Mouse (Mus musculus): Measurements from ENCODE around the gene Zfp628. TPM values are rescaled to one million over a fixed set of nuclear protein-coding genes. Genes with fewer than 3 reads are reported as not detected.
A peak's percentile ranks its signal among the peaks of the same experiment; 100 is the strongest.

Gene Zfp628
- total and polyA plus RNA-seq, 2 experiments from 2014 or later, result 1.7 to 8.9 TPM

DNA sequence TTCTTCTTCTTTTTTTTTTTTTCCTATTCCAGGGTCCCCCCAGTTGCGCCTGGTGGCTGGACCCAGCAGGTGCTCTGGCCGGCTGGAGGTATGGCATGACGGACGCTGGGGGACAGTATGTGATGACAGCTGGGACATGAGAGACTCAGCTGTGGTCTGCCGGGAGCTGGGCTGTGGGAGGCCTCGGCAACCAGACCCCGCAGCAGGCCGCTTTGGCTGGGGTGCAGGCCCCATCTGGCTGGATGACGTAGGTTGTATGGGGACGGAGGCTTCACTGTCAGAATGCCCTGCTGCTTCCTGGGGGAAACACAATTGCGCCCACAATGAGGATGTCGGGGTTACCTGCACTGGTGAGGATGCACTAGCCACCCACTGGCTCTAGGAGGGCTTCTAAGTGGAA is 18.1 kb downstream of the Zfp628 start:
- Histone ChIP-seq H3K27me3 (ENCODE audit: control insufficient read depth, insufficient read depth, low read length) (no peaks in the 10 kb centered on the region), H3K36me3 (replicated peaks; ENCODE audit: control insufficient read depth, insufficient read depth, low read length) (no peaks in the 10 kb centered on the region; the same call in 1 of the 2 replicates), H3K9me3 (replicated peaks; ENCODE audit: control insufficient read depth, low read length) (no peaks in the 10 kb centered on the region), H3K4me3 (ENCODE audit: low read depth, low read length) (no peak overlapping the region), H3K9ac (replicated peaks; ENCODE audit: low read depth, low read length) (no peak overlapping the region), H3K4me1 (ENCODE audit: control insufficient read depth, insufficient read depth) (no peaks in the 10 kb centered on the region), H3K4me2 (ENCODE audit: low read depth, low read length) (no peak overlapping the region), H3K27ac (ENCODE audit: low read depth) (no peak overlapping the region)
- DNase-seq (ENCODE audit: low spot score) (no peak), ATAC-seq (ENCODE audit: insufficient read depth, low read depth) (no peak)
- WGBS, result 53% methylated on average over 12 of the region's 12 CpGs
- TF ChIP-seq CTCF (IDR thresholded peaks at IDR 0.05; ENCODE audit: low read depth) (no peak), EP300 (IDR thresholded peaks at IDR 0.05; ENCODE audit: low read depth) (no peak)

DNA sequence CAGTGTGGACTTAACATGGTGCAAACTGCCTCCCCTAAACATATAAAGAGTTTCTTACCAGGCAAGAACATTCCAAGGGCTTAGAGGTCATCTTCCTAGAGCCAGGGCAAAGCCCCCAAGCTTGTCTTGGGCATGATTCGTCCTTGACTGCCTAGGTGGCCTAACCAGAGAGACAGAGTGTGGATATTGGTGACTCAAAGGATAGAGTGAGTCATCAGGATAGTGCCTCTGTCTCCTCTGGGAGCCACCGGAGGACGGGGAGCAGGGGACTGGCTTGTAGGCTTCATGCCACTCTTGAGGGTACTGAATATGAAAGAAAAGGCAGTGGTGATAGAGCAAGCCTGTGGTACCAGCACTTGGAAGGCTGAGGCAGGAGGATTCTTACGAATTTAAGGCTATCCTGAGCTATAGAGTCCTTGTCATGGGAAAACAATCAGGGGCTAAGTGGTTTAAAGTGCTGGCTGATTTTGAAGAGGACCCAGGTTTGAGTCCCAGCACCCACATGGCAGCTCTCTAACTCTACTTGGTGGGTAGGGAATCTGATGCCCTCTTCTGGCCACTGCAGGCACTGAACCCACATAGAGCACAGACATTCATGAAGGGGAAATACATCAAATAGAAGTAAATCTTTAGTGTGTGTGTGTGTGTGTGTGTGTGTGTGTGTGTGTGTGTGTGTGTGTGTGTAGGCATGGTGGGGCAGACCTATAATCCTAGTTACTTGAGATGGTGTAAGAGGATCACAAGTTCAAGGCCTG is 19.3 kb downstream of the Zfp628 start:
- Histone ChIP-seq H3K4me1 (ENCODE audit: control insufficient read depth, insufficient read depth) (no peaks in the 10 kb centered on the region), H3K9me3 (replicated peaks; ENCODE audit: control insufficient read depth, low read length) (no peaks in the 10 kb centered on the region), H3K9ac (replicated peaks; ENCODE audit: low read depth, low read length) (no peak overlapping the region), H3K4me3 (ENCODE audit: low read depth, low read length) (no peak overlapping the region), H3K27me3 (ENCODE audit: control insufficient read depth, insufficient read depth, low read length) (no peaks in the 10 kb centered on the region), H3K27ac (ENCODE audit: low read depth) (no peak overlapping the region), H3K4me2 (ENCODE audit: low read depth, low read length) (no peak overlapping the region), H3K36me3 (replicated peaks; ENCODE audit: control insufficient read depth, insufficient read depth, low read length) (no peaks in the 10 kb centered on the region; the same call in 1 of the 2 replicates)
- TF ChIP-seq EP300 (IDR thresholded peaks at IDR 0.05; ENCODE audit: low read depth) (no peak), CTCF (IDR thresholded peaks at IDR 0.05; ENCODE audit: low read depth) (no peak)
- no peak for DNase-seq (ENCODE audit: low spot score)
- no peak for ATAC-seq (ENCODE audit: insufficient read depth, low read depth)
- WGBS, result 71% methylated on average over 4 of the region's 4 CpGs

DNA sequence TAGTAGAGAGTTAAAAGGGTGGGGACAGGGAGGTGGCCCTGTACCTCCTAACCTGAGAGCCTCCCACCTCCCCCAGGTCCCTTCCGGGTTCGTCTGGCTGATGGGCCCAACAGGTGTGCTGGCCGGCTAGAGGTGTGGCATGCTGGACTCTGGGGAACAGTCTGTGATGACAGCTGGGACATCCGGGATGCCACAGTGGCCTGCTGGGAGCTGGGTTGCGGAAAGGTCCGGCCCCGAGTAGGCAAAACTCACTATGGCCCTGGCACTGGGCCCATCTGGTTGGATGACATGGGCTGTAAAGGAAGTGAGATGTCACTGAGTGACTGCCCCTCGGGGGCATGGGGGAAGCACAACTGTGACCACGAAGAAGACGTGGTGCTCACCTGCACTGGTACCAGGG is 21.8 kb downstream of the Zfp628 start:
- Histone ChIP-seq H3K4me3 (ENCODE audit: low read depth, low read length) (no peak overlapping the region), H3K4me1 (ENCODE audit: control insufficient read depth, insufficient read depth) (no peaks in the 10 kb centered on the region), H3K27ac (ENCODE audit: low read depth) (no peak overlapping the region), H3K4me2 (ENCODE audit: low read depth, low read length) (no peak overlapping the region), H3K9me3 (replicated peaks; ENCODE audit: control insufficient read depth, low read length) (no peaks in the 10 kb centered on the region), H3K27me3 (ENCODE audit: control insufficient read depth, insufficient read depth, low read length) (no peaks in the 10 kb centered on the region), H3K9ac (replicated peaks; ENCODE audit: low read depth, low read length) (no peak overlapping the region), H3K36me3 (replicated peaks; ENCODE audit: control insufficient read depth, insufficient read depth, low read length) (no peaks in the 10 kb centered on the region; the same call in 1 of the 2 replicates)
- ATAC-seq (ENCODE audit: insufficient read depth, low read depth) (no peak), DNase-seq (ENCODE audit: low spot score) (no peak)
- 49% methylated on average over 10 of the region's 10 CpGs for WGBS
- TF ChIP-seq CTCF (IDR thresholded peaks at IDR 0.05; ENCODE audit: low read depth) (no peak), EP300 (IDR thresholded peaks at IDR 0.05; ENCODE audit: low read depth) (no peak)

DNA sequence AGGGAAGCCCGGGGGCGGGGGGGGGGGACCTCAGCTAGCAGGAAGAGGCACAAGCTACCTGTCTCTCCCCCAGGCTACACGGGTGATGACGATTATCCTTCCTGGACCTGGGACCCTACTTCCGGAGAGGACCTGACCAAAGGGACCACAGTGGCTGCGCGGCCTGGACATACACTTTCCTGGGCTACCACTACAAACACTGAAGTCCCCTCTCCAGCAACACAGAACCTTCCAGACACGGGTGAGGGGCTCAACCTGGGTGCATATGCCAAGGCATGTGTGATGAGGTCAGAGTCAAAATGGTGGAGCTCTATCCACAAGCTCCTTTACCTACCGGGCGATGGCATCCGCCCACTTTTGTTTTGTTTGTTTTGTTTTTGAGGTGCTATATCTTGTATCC is 22.4 kb downstream of the Zfp628 start:
- H3K27ac ChIP-seq (ENCODE audit: low read depth), result no peak overlapping the region
- no peaks in the 10 kb centered on the region for H3K4me1 ChIP-seq (ENCODE audit: control insufficient read depth, insufficient read depth)
- H3K9ac ChIP-seq (replicated peaks; ENCODE audit: low read depth, low read length), result no peak overlapping the region
- no peak overlapping the region for H3K4me2 ChIP-seq (ENCODE audit: low read depth, low read length)
- ATAC-seq (ENCODE audit: insufficient read depth, low read depth), result no peak
- no peak for DNase-seq (ENCODE audit: low spot score)
- H3K27me3 ChIP-seq (ENCODE audit: control insufficient read depth, insufficient read depth, low read length), result no peaks in the 10 kb centered on the region
- no peaks in the 10 kb centered on the region; the same call in 1 of the 2 replicates for H3K36me3 ChIP-seq (replicated peaks; ENCODE audit: control insufficient read depth, insufficient read depth, low read length)
- TF ChIP-seq CTCF (IDR thresholded peaks at IDR 0.05; ENCODE audit: low read depth) (no peak), EP300 (IDR thresholded peaks at IDR 0.05; ENCODE audit: low read depth) (no peak)
- 66% methylated on average over 11 of the region's 11 CpGs for WGBS
- no peak overlapping the region for H3K4me3 ChIP-seq (ENCODE audit: low read depth, low read length)
- no peaks in the 10 kb centered on the region for H3K9me3 ChIP-seq (replicated peaks; ENCODE audit: control insufficient read depth, low read length)

DNA sequence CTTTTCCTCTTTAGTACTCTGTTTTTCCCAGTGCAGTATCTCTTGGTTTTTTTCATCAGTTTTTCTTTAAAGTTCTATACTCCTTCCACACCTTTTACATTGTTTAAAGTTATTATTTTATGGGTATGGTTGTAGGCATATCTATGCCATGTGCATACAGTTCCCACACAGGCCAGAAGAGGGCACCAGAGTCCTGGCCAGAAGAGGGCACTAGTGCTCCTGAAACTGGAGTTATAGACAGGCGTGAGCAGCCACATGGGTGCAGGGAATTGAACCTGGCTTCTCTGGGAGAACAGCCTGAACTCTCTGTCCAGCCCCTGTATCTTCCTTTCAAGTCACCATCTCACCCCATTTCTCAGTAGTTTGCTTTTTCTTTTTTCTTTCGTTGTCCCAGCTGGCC is 23.4 kb downstream of the Zfp628 start:
- H3K4me3 ChIP-seq (ENCODE audit: low read depth, low read length), result no peak overlapping the region
- H3K36me3 ChIP-seq (replicated peaks; ENCODE audit: control insufficient read depth, insufficient read depth, low read length), result no peaks in the 10 kb centered on the region; the same call in 1 of the 2 replicates
- no peaks in the 10 kb centered on the region for H3K9me3 ChIP-seq (replicated peaks; ENCODE audit: control insufficient read depth, low read length)
- ATAC-seq (ENCODE audit: insufficient read depth, low read depth) (no peak), DNase-seq (ENCODE audit: low spot score) (peak; percentile 43)
- 41% methylated on average over 2 of the region's 2 CpGs for WGBS
- TF ChIP-seq EP300 (IDR thresholded peaks at IDR 0.05; ENCODE audit: low read depth) (no peak), CTCF (IDR thresholded peaks at IDR 0.05; ENCODE audit: low read depth) (peak; percentile 87)
- H3K27me3 ChIP-seq (ENCODE audit: control insufficient read depth, insufficient read depth, low read length), result no peaks in the 10 kb centered on the region
- peaks cover 2% of the 10 kb centered on the region; the same call in 1 of the 2 replicates for H3K4me1 ChIP-seq (ENCODE audit: control insufficient read depth, insufficient read depth)
- no peak overlapping the region for H3K9ac ChIP-seq (replicated peaks; ENCODE audit: low read depth, low read length)
- H3K4me2 ChIP-seq (ENCODE audit: low read depth, low read length), result no peak overlapping the region
- H3K27ac ChIP-seq (ENCODE audit: low read depth), result no peak overlapping the region

Data from heart, postnatal 0 days (tissue).